Mouse (Mus musculus) testis, adult 2 months (tissue): ENCODE measurements around the gene Lpar5. TPM values are rescaled to one million over a fixed set of nuclear protein-coding genes. Genes with fewer than 3 reads are reported as not detected.

ENCODE experiments used
- H3K27ac ChIP-seq: fragments of 200-500 bp; 2 replicates; pipeline ENCODE4 v1.5.1; 2012; ENCODE audit warnings: low read depth, low read length; ENCODE audit not compliant: control insufficient read depth, insufficient read depth
- H3K27me3 ChIP-seq: fragments of 200-500 bp; 2 replicates; pipeline ENCODE4 v1.6.1; 2012; ENCODE audit warnings: mild to moderate bottlenecking, low read length, moderate library complexity; ENCODE audit not compliant: control insufficient read depth, insufficient read depth
- H3K36me3 ChIP-seq: fragments of 200-500 bp; 2 replicates; pipeline ENCODE4 v1.6.1; 2012; ENCODE audit warnings: mild to moderate bottlenecking, low read length; ENCODE audit not compliant: control insufficient read depth, insufficient read depth
- H3K4me1 ChIP-seq: fragments of 200-500 bp; 2 replicates; pipeline ENCODE4 v1.6.1; 2012; ENCODE audit warnings: low read length; ENCODE audit not compliant: control insufficient read depth, insufficient read depth
- H3K4me3 ChIP-seq: fragments of 200-500 bp; 2 replicates; pipeline ENCODE4 v1.5.1; 2012; ENCODE audit warnings: low read depth, mild to moderate bottlenecking, low read length, moderate library complexity, mixed read lengths; ENCODE audit not compliant: control insufficient read depth
- CTCF ChIP-seq: fragments of 200-500 bp; IDR thresholded peaks from 2 replicates; pipeline ENCODE4 v1.5.1; 2012; ENCODE audit warnings: low read depth, mild to moderate bottlenecking, inconsistent platforms, low read length, moderate library complexity; ENCODE audit not compliant: control insufficient read depth, insufficient read depth, insufficient replicate concordance
- POLR2A ChIP-seq: fragments of 200-500 bp; IDR thresholded peaks from 2 replicates; pipeline ENCODE4 v1.6.1; 2012; ENCODE audit warnings: low read depth, mild to moderate bottlenecking, inconsistent platforms, low read length, moderate library complexity; ENCODE audit not compliant: control insufficient read depth
- polyA plus RNA-seq: library from polyadenylated mRNA; depleted of rRNA; stranded (reverse); fragments of >200 nt; gene quantifications from 2 replicates; pipeline ENCODE4 v1.2.3, GENCODE M21; 2012

Lpar5 gene
- polyA plus RNA-seq, 1 experiment: 0.32 TPM

GRCm38 (mm10) chr6:125095391-125096278 lies 27.9 kb downstream of the Lpar5 start, which contains the start of gene Chd4:
Chd4 (plus strand) TSS chr6:125095981.
- Histone ChIP-seq H3K4me3 (peak within 1 kb of the TSS; percentile 95), H3K27ac (peak within 1 kb of the TSS; percentile 91), H3K36me3 (no peaks in the 10 kb centered on the region; the same call in 1 of the 2 replicates), H3K27me3 (no peaks in the 10 kb centered on the region), H3K4me1 (peaks cover 28% of the 10 kb centered on the region)
- TF ChIP-seq CTCF (no peak), POLR2A (peak; percentile 73)

GRCm38 (mm10) chr6:125096279-125096596 lies 28.5 kb downstream of the Lpar5 start:
- peak overlapping the region; percentile 95 for H3K4me3 ChIP-seq
- no peaks in the 10 kb centered on the region; the same call in 1 of the 2 replicates for H3K36me3 ChIP-seq
- peak overlapping the region; percentile 91 for H3K27ac ChIP-seq
- H3K27me3 ChIP-seq: no peaks in the 10 kb centered on the region
- no peak for TF ChIP-seq CTCF
- no peak for TF ChIP-seq POLR2A
- H3K4me1 ChIP-seq: peaks cover 26% of the 10 kb centered on the region

GRCm38 (mm10) chr6:125096597-125097345 lies 29.1 kb downstream of the Lpar5 start:
- TF ChIP-seq POLR2A (no peak), CTCF (no peak)
- no peaks in the 10 kb centered on the region; the same call in 1 of the 2 replicates for H3K36me3 ChIP-seq
- H3K27ac ChIP-seq: peak overlapping the region; percentile 72
- peaks cover 23% of the 10 kb centered on the region for H3K4me1 ChIP-seq
- H3K4me3 ChIP-seq: peak overlapping the region; percentile 95
- H3K27me3 ChIP-seq: no peaks in the 10 kb centered on the region

- H3K27ac ChIP-seq: peak overlapping the region; percentile 67
- H3K4me3 ChIP-seq: peak overlapping the region; percentile 95
- H3K4me1 ChIP-seq: peaks cover 23% of the 10 kb centered on the region
- TF ChIP-seq CTCF: no peak
- TF ChIP-seq POLR2A: no peak
- no peaks in the 10 kb centered on the region for H3K27me3 ChIP-seq
- no peaks in the 10 kb centered on the region; the same call in 1 of the 2 replicates for H3K36me3 ChIP-seq
Measured at GRCm38 (mm10) chr6:125097346-125097689, 29.6 kb downstream of the Lpar5 start.

GRCm38 (mm10) chr6:125097951-125098350 lies 30.2 kb downstream of the Lpar5 start:
- no peaks in the 10 kb centered on the region for H3K27me3 ChIP-seq
- TF ChIP-seq CTCF (no peak), POLR2A (no peak)
- no peak overlapping the region for H3K27ac ChIP-seq
- peak overlapping the region; percentile 95 for H3K4me3 ChIP-seq
- H3K36me3 ChIP-seq: peaks cover 1% of the 10 kb centered on the region
- peaks cover 23% of the 10 kb centered on the region for H3K4me1 ChIP-seq

- H3K27ac ChIP-seq: no peak overlapping the region
- H3K4me1 ChIP-seq: peaks cover 23% of the 10 kb centered on the region
- no peaks in the 10 kb centered on the region for H3K27me3 ChIP-seq
- H3K36me3 ChIP-seq: peaks cover 1% of the 10 kb centered on the region
- peak overlapping the region; percentile 95 for H3K4me3 ChIP-seq
- TF ChIP-seq POLR2A (no peak), CTCF (no peak)
Measured at GRCm38 (mm10) chr6:125098513-125098912, 30.8 kb downstream of the Lpar5 start.

- Histone ChIP-seq H3K27ac (no peak overlapping the region), H3K36me3 (peaks cover 3% of the 10 kb centered on the region), H3K4me3 (peak overlapping the region; percentile 12), H3K27me3 (no peaks in the 10 kb centered on the region), H3K4me1 (peaks cover 23% of the 10 kb centered on the region)
- TF ChIP-seq CTCF (no peak), POLR2A (0 out of 2 replicates have a peak, but pooled peaks have one; percentile 20)
Measured at GRCm38 (mm10) chr6:125099421-125099971, 31.8 kb downstream of the Lpar5 start.
